Mouse (Mus musculus): ENCODE results near the gene Parp9. TPM values are rescaled to one million over a fixed set of nuclear protein-coding genes. Genes with fewer than 3 reads are reported as not detected.
"Not testable (repeated sequence)": the region's sequence is repeated elsewhere in the genome, so short reads cannot be mapped to it uniquely, and the experiment has no call there.

The Parp9 gene
- polyA plus RNA-seq, 1 experiment from 2014 or later: 2.0 TPM

- not testable (repeated sequence) for H3K36me3 ChIP-seq; H3K27me3 ChIP-seq (replicated peaks); H3K27ac ChIP-seq (replicated peaks); H3K4me2 ChIP-seq; ATAC-seq (ENCODE audit: low FRiP score); H3K9ac ChIP-seq (replicated peaks); H3K4me3 ChIP-seq (replicated peaks); H3K9me3 ChIP-seq (replicated peaks); H3K4me1 ChIP-seq
- 97% methylated on average over 1 of the region's 1 CpGs for WGBS
Observed at GRCm38 (mm10) chr16:35978450-35978849, 40.2 kb downstream of the Parp9 start, which contains the start of gene Kpna1. Kpna1 (plus strand) TSS chr16:35978750.

GRCm38 (mm10) chr16:35981363-35981821 lies 43.1 kb downstream of the Parp9 start:
- no peak overlapping the region for H3K4me2 ChIP-seq
- H3K9ac ChIP-seq (replicated peaks): no peak overlapping the region
- no peaks in the 10 kb centered on the region for H3K36me3 ChIP-seq
- H3K27me3 ChIP-seq (replicated peaks): 0 out of 2 replicates have a peak, but pooled peaks cover 7% of the 10 kb centered on the region
- H3K27ac ChIP-seq (replicated peaks): no peak overlapping the region
- H3K4me3 ChIP-seq (replicated peaks): no peak overlapping the region
- 51% methylated on average over 19 of the region's 19 CpGs for WGBS
- peaks cover 19% of the 10 kb centered on the region for H3K4me1 ChIP-seq
- ATAC-seq (ENCODE audit: low FRiP score): peak; percentile 33; the same call in 1 of the 2 replicates
- H3K9me3 ChIP-seq (replicated peaks): 0 out of 2 replicates have a peak, but pooled peaks cover 3% of the 10 kb centered on the region

DNA sequence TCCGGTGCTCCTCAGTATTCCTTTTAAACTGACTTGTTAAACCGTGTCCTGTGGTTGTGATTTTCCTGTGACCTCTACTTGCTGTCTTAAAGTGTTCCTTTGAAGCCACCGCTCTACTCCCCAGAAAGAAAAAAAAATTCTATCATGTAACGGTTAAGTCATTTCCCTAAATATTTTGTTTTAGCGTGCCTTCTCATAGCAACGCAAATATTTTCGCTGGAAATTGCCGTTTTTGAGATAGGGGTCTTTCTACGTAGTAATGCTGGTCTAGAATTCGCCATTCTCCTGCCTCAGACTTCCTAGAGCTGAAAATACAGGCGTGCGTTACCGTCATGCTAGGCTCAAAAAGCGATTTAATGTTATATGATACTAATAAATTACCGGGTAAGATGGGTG lies 44.2 kb downstream of the Parp9 start:
- ATAC-seq (ENCODE audit: low FRiP score): peak; percentile 15; the same call in 1 of the 2 replicates
- peak overlapping the region; percentile 67 for H3K4me2 ChIP-seq
- H3K27ac ChIP-seq (replicated peaks): peak overlapping the region; percentile 96
- H3K9ac ChIP-seq (replicated peaks): peak overlapping the region; percentile 69
- H3K27me3 ChIP-seq (replicated peaks): 0 out of 2 replicates have a peak, but pooled peaks cover 7% of the 10 kb centered on the region
- peaks cover 25% of the 10 kb centered on the region for H3K4me1 ChIP-seq
- peak overlapping the region; percentile 65 for H3K4me3 ChIP-seq (replicated peaks)
- WGBS: 4% methylated on average over 15 of the region's 15 CpGs
- H3K9me3 ChIP-seq (replicated peaks): 0 out of 2 replicates have a peak, but pooled peaks cover 3% of the 10 kb centered on the region
- no peaks in the 10 kb centered on the region for H3K36me3 ChIP-seq

DNA sequence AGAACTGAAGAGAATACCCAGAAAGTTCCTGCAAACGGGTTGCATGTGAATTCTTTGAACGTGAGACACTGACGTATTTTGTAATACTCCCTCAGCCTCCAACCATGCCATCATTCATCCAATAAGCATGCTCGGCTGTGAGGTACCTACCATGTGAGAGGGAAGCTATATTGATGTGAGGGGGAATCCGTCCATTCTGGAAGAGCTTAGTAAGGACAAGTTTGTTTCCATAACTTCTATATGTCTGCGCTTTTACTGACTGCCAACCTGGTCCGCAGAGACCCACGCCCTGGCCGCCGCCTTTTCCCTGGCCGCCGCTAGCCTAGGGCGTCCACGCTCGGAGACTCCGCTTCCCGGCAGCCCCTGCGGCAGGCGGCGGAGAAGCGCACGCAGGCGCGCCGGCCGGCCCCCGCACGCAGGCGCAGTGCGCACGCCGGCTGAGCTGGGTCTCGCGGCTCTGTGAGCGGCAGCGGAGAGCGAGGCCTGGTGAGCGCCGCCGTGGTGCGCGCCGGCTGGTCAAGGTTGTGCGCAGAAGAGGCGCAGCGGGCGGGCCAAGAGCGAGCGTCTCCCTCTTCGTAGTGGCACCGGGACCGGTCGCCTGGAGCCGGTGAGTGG lies 44.7 kb downstream of the Parp9 start:
- WGBS: under 1% methylated on average over 52 of the region's 54 CpGs
- no peaks in the 10 kb centered on the region for H3K36me3 ChIP-seq
- peak overlapping the region; percentile 96 for H3K27ac ChIP-seq (replicated peaks)
- H3K4me3 ChIP-seq (replicated peaks): peak overlapping the region; percentile 65
- peak overlapping the region; percentile 69 for H3K9ac ChIP-seq (replicated peaks)
- 0 out of 2 replicates have a peak, but pooled peaks cover 3% of the 10 kb centered on the region for H3K9me3 ChIP-seq (replicated peaks)
- H3K27me3 ChIP-seq (replicated peaks): 0 out of 2 replicates have a peak, but pooled peaks cover 7% of the 10 kb centered on the region
- ATAC-seq (ENCODE audit: low FRiP score): peak; percentile 96
- peaks cover 28% of the 10 kb centered on the region for H3K4me1 ChIP-seq
- H3K4me2 ChIP-seq: peak overlapping the region; percentile 67

GRCm38 (mm10) chr16:35983517-35984101 lies 45.3 kb downstream of the Parp9 start:
- peak overlapping the region; percentile 69 for H3K9ac ChIP-seq (replicated peaks)
- H3K27me3 ChIP-seq (replicated peaks): 0 out of 2 replicates have a peak, but pooled peaks cover 7% of the 10 kb centered on the region
- H3K36me3 ChIP-seq: no peaks in the 10 kb centered on the region
- peak overlapping the region; percentile 65 for H3K4me3 ChIP-seq (replicated peaks)
- peak overlapping the region; percentile 67 for H3K4me2 ChIP-seq
- peak overlapping the region; percentile 96 for H3K27ac ChIP-seq (replicated peaks)
- peak; percentile 86 for ATAC-seq (ENCODE audit: low FRiP score)
- H3K4me1 ChIP-seq: peaks cover 28% of the 10 kb centered on the region
- H3K9me3 ChIP-seq (replicated peaks): 0 out of 2 replicates have a peak, but pooled peaks cover 3% of the 10 kb centered on the region
- WGBS: under 1% methylated on average over 70 of the region's 86 CpGs

DNA sequence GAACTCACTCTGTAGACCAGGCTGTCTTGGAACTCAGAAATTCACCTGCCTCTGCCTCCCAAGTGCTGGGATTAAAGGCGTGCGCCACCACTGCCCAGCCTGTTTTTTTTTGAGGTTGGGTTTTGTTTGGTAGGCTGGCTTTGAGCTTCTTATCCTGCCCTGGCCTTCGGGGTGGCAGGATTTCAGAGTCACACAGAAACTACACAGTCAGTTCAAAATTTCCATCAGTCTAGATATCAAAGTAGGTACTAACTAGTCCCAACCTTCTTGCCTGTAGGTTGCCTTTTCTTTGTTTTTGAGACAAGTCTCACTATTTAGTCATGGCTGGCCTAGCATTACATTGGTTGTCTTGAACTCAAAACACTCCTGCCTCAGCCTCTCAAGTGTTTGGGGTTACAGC lies 46.2 kb downstream of the Parp9 start:
- 0 out of 2 replicates have a peak, but pooled peaks cover 7% of the 10 kb centered on the region for H3K27me3 ChIP-seq (replicated peaks)
- peak overlapping the region; percentile 65 for H3K4me3 ChIP-seq (replicated peaks)
- H3K9me3 ChIP-seq (replicated peaks): 0 out of 2 replicates have a peak, but pooled peaks cover 3% of the 10 kb centered on the region
- no peak overlapping the region for H3K9ac ChIP-seq (replicated peaks)
- peak overlapping the region; percentile 67 for H3K4me2 ChIP-seq
- H3K36me3 ChIP-seq: no peaks in the 10 kb centered on the region
- peaks cover 28% of the 10 kb centered on the region for H3K4me1 ChIP-seq
- H3K27ac ChIP-seq (replicated peaks): no peak overlapping the region
- no peak for ATAC-seq (ENCODE audit: low FRiP score)
- WGBS: 63% methylated on average over 3 of the region's 3 CpGs

GRCm38 (mm10) chr16:35987930-35988329 lies 49.7 kb downstream of the Parp9 start:
- H3K9ac ChIP-seq (replicated peaks): no peak overlapping the region
- H3K36me3 ChIP-seq: no peaks in the 10 kb centered on the region
- no peaks in the 10 kb centered on the region for H3K9me3 ChIP-seq (replicated peaks)
- no peaks in the 10 kb centered on the region for H3K27me3 ChIP-seq (replicated peaks)
- WGBS: 84% methylated on average over 1 of the region's 1 CpGs
- H3K4me2 ChIP-seq: no peak overlapping the region
- peaks cover 25% of the 10 kb centered on the region for H3K4me1 ChIP-seq
- no peak overlapping the region for H3K4me3 ChIP-seq (replicated peaks)
- ATAC-seq (ENCODE audit: low FRiP score): no peak
- no peak overlapping the region for H3K27ac ChIP-seq (replicated peaks)

- Histone ChIP-seq H3K9me3 (replicated peaks) (no peaks in the 10 kb centered on the region), H3K4me2 (no peak overlapping the region), H3K27me3 (replicated peaks) (no peaks in the 10 kb centered on the region), H3K4me3 (replicated peaks) (no peak overlapping the region), H3K4me1 (peaks cover 4% of the 10 kb centered on the region; the same call in 1 of the 2 replicates), H3K27ac (replicated peaks) (no peak overlapping the region), H3K36me3 (no peaks in the 10 kb centered on the region), H3K9ac (replicated peaks) (no peak overlapping the region)
- 78% methylated on average over 1 of the region's 1 CpGs for WGBS
- ATAC-seq (ENCODE audit: low FRiP score): no peak
Observed at GRCm38 (mm10) chr16:35992391-35992790, 54.1 kb downstream of the Parp9 start.

GRCm38 (mm10) chr16:35993316-35993715 lies 55.0 kb downstream of the Parp9 start:
- H3K9ac ChIP-seq (replicated peaks): no peak overlapping the region
- no peaks in the 10 kb centered on the region for H3K36me3 ChIP-seq
- no peak overlapping the region for H3K27ac ChIP-seq (replicated peaks)
- no peak for ATAC-seq (ENCODE audit: low FRiP score)
- H3K27me3 ChIP-seq (replicated peaks): no peaks in the 10 kb centered on the region
- no peak overlapping the region for H3K4me2 ChIP-seq
- H3K4me3 ChIP-seq (replicated peaks): no peak overlapping the region
- H3K9me3 ChIP-seq (replicated peaks): no peaks in the 10 kb centered on the region
- no peaks in the 10 kb centered on the region for H3K4me1 ChIP-seq
- WGBS: 90% methylated on average over 3 of the region's 3 CpGs

GRCm38 (mm10) chr16:35998852-35999251 lies 60.6 kb downstream of the Parp9 start:
- H3K9me3 ChIP-seq (replicated peaks); H3K27me3 ChIP-seq (replicated peaks); H3K4me3 ChIP-seq (replicated peaks); H3K27ac ChIP-seq (replicated peaks); ATAC-seq (ENCODE audit: low FRiP score); H3K4me2 ChIP-seq; H3K9ac ChIP-seq (replicated peaks); H3K4me1 ChIP-seq: not testable (repeated sequence)
- 94% methylated on average over 4 of the region's 4 CpGs for WGBS
- peaks cover 16% of the 10 kb centered on the region for H3K36me3 ChIP-seq

GRCm38 (mm10) chr16:36008396-36008795 lies 70.1 kb downstream of the Parp9 start:
- Histone ChIP-seq H3K27ac (replicated peaks) (no peak overlapping the region), H3K36me3 (peaks cover 20% of the 10 kb centered on the region), H3K9ac (replicated peaks) (no peak overlapping the region), H3K9me3 (replicated peaks) (no peaks in the 10 kb centered on the region), H3K4me1 (no peaks in the 10 kb centered on the region), H3K4me3 (replicated peaks) (no peak overlapping the region), H3K27me3 (replicated peaks) (no peaks in the 10 kb centered on the region), H3K4me2 (no peak overlapping the region)
- ATAC-seq (ENCODE audit: low FRiP score): no peak
- 90% methylated on average over 3 of the region's 3 CpGs for WGBS

GRCm38 (mm10) chr16:36016335-36016734 lies 78.1 kb downstream of the Parp9 start:
- ATAC-seq (ENCODE audit: low FRiP score): no peak
- no peak overlapping the region for H3K4me3 ChIP-seq (replicated peaks)
- no peaks in the 10 kb centered on the region for H3K27me3 ChIP-seq (replicated peaks)
- H3K9ac ChIP-seq (replicated peaks): no peak overlapping the region
- H3K36me3 ChIP-seq: peaks cover 30% of the 10 kb centered on the region
- 100% methylated on average over 1 of the region's 1 CpGs for WGBS
- H3K4me1 ChIP-seq: no peaks in the 10 kb centered on the region
- H3K4me2 ChIP-seq: no peak overlapping the region
- H3K27ac ChIP-seq (replicated peaks): no peak overlapping the region
- H3K9me3 ChIP-seq (replicated peaks): no peaks in the 10 kb centered on the region
